In genomic region chr5:72665281-72665680, GRCm38 (mm10) we compare ENCODE assay signal across 10 mouse cellular contexts. TPM values are rescaled to one million over a fixed set of nuclear protein-coding genes. Genes with fewer than 3 reads are reported as not detected.
DNase-seq lines count a peak whose midpoint lies in the region; ATAC-seq and TF ChIP-seq lines count a peak whose summit lies in the region.
"Had no signal": no experiment of that assay in that cellular context is flagged by ENCODE, and none has a peak within 500 bp of the region (broad histone marks: within the 10 kb centered on the region; RNA-seq: fewer than 3 reads in every experiment).

No protein-coding gene starts in this region.

- WGBS in kidney, embryonic 14.5 days: 23% methylated on average over 5 of the region's 5 CpGs
- 41% methylated on average over 5 of the region's 5 CpGs for WGBS in spleen, adult 2 months

- peak; percentile 26 to 82 for DNase-seq in adrenal gland, adult (ENCODE audit: inconsistent age in 2 of 2, low spot score in 1 of 2)
- DNase-seq in adrenal gland, adult 8-10 months: no peak
- peak; percentile 33 for DNase-seq in ovary, postnatal 10 days (ENCODE audit: low spot score)
- DNase-seq in ovary, adult 18-20 months (ENCODE audit: low spot score): no peak
- DNase-seq in embryo, embryonic 10 days (ENCODE audit: low spot score): peak; percentile 44
- peak; percentile 69 for DNase-seq in lung, postnatal 14 days
- DNase-seq in spleen, adult 2 months (ENCODE audit: low read depth in 1 of 2, low spot score in 2 of 2): peak; percentile 25 to 46

- no peak overlapping the region for H3K9ac ChIP-seq in kidney, embryonic 14.5 days (ENCODE audit: low read depth, low read length)
- H3K9ac ChIP-seq: hindbrain, embryonic 15.5 days had no signal

- H3K4me2 ChIP-seq in kidney, embryonic 14.5 days (replicated peaks; ENCODE audit: low read depth, low read length): no peak overlapping the region
- H3K4me2 ChIP-seq: hindbrain, embryonic 15.5 days had no signal

- peak; percentile 72; the same call in 1 of the 2 replicates for ATAC-seq in kidney, embryonic 14.5 days (ENCODE audit: low FRiP score, low TSS enrichment)

- H3K4me1 ChIP-seq in kidney, embryonic 14.5 days (ENCODE audit: control insufficient read depth, insufficient read depth, low read length): no peaks in the 10 kb centered on the region
- H3K4me1 ChIP-seq in spleen, adult 2 months (ENCODE audit: control insufficient read depth, insufficient read depth, insufficient read length): no peaks in the 10 kb centered on the region
- H3K4me1 ChIP-seq: hindbrain, embryonic 15.5 days had no signal

- no peaks in the 10 kb centered on the region for H3K9me3 ChIP-seq in kidney, embryonic 14.5 days (ENCODE audit: control insufficient read depth, low read length)
- H3K9me3 ChIP-seq: hindbrain, embryonic 15.5 days had no signal

- no peak overlapping the region for H3K27ac ChIP-seq in kidney, embryonic 14.5 days (ENCODE audit: low read depth, low read length)
- no peak overlapping the region for H3K27ac ChIP-seq in spleen, adult 2 months (ENCODE audit: insufficient read depth, low read length)
- H3K27ac ChIP-seq: hindbrain, embryonic 15.5 days had no signal

- no peak for TF ChIP-seq POLR2A in spleen, adult 2 months (IDR thresholded peaks at IDR 0.05; ENCODE audit: low read depth, low read length)

- peak; percentile 62; the same call in 1 of the 2 replicates for TF ChIP-seq CTCF in spleen, adult 2 months (IDR thresholded peaks at IDR 0.05; ENCODE audit: extremely low read depth, insufficient read depth, insufficient read length, insufficient replicate concordance)

- no peaks in the 10 kb centered on the region for H3K27me3 ChIP-seq in kidney, embryonic 14.5 days (ENCODE audit: control insufficient read depth, insufficient read depth, low read length)
- H3K27me3 ChIP-seq in spleen, adult 2 months (ENCODE audit: control insufficient read depth, insufficient read depth, low read length): no peaks in the 10 kb centered on the region
- H3K27me3 ChIP-seq: hindbrain, embryonic 15.5 days had no signal

- no peak overlapping the region for H3K4me3 ChIP-seq in kidney, embryonic 14.5 days (ENCODE audit: low read length)
- no peak overlapping the region for H3K4me3 ChIP-seq in spleen, adult 2 months (ENCODE audit: extremely low read depth, insufficient read depth, insufficient read length)
- H3K4me3 ChIP-seq: hindbrain, embryonic 15.5 days had no signal

- H3K36me3 ChIP-seq in kidney, embryonic 14.5 days (ENCODE audit: control insufficient read depth, insufficient read depth, low read length): no peaks in the 10 kb centered on the region
- no peaks in the 10 kb centered on the region for H3K36me3 ChIP-seq in spleen, adult 2 months (ENCODE audit: control insufficient read depth, insufficient read depth, low read length)
- H3K36me3 ChIP-seq: hindbrain, embryonic 15.5 days had no signal

RNA-seq across cellular contexts. Expression of gene Nipal1, which starts 17.7 kb away (rescaled TPM):
- total RNA-seq in adrenal gland, adult 8-10 months (2022): 1 to 10 TPM in 1 of 4 experiments, under 1 TPM in 3; 0.24 to 3.5 (median 0.60) TPM
- 1.4 and 1.9 TPM in 2 replicates for polyA plus RNA-seq in kidney, embryonic 14.5 days (2014; fragmentation: Nextera tagmentation; extraction: Ambion mirVana)
- 0.11 and 0.26 TPM in 2 replicates for polyA plus RNA-seq in spleen, adult 2 months (2012; rRNA removed)

RNA-seq across cellular contexts. Expression of gene Cnga1, which starts 21.2 kb away (rescaled TPM):
- under 1 TPM in 1 of 4 experiments, not detected in 3; 0.15 TPM for total RNA-seq in adrenal gland, adult 8-10 months (2022)
- not detected in 2 replicates for polyA plus RNA-seq in kidney, embryonic 14.5 days (2014; fragmentation: Nextera tagmentation; extraction: Ambion mirVana)
- polyA plus RNA-seq in spleen, adult 2 months (2012; rRNA removed): 0.04 and 0.18 TPM in 2 replicates
- polyA plus RNA-seq: hindbrain, embryonic 15.5 days; neural tube, embryonic 14.5 days had no signal

Comparison
In these comparisons a context has a peak if more than half of its experiments do, and no peak if none do; other contexts are left out.
1. DNase-seq: peak in adrenal gland, adult (2 of 2), ovary, postnatal 10 days (single experiment), embryo, embryonic 10 days (single experiment), lung, postnatal 14 days (single experiment) and spleen, adult 2 months (2 of 2); none in adrenal gland, adult 8-10 months (single experiment) and ovary, adult 18-20 months (single experiment).